Mouse (Mus musculus) liver, embryonic 11.5 days (tissue): ENCODE data around the gene Rtp3. TPM values are rescaled to one million over a fixed set of nuclear protein-coding genes. Genes with fewer than 3 reads are reported as not detected.

Experiments
- ATAC-seq: fragments of 200-750 bp; cut with Nextera tagmentation; replicated peaks from 2 replicates; pipeline ENCODE4 v1.8.0; 2017; ENCODE audit warnings: moderate number of reproducible peaks, mild to moderate bottlenecking, moderate TSS enrichment, moderate library complexity; ENCODE audit not compliant: low FRiP score
- DNase-seq: peaks from one replicate; pipeline ENCODE4 v3.0.0-alpha.2; 2017; ENCODE audit warnings: low spot score
- H3K27ac ChIP-seq: fragments of 300-500 bp; sonication (generic); 2 replicates; pipeline ENCODE4 v1.5.1; 2014; ENCODE audit warnings: mild to moderate bottlenecking, low read depth, low read length, control low read depth
- H3K27me3 ChIP-seq: fragments of 300-500 bp; sonication (generic); replicated peaks from 2 replicates; pipeline ENCODE4 v1.6.1; 2014; ENCODE audit warnings: low read length, mixed read lengths; ENCODE audit not compliant: control insufficient read depth, insufficient read depth
- H3K36me3 ChIP-seq: fragments of 300-500 bp; sonication (generic); 2 replicates; pipeline ENCODE4 v1.6.1; 2014; ENCODE audit warnings: mild to moderate bottlenecking, low read length, moderate library complexity, mixed read lengths; ENCODE audit not compliant: control insufficient read depth, insufficient read depth
- H3K4me1 ChIP-seq: fragments of 300-500 bp; sonication (generic); replicated peaks from 2 replicates; pipeline ENCODE4 v1.6.1; 2014; ENCODE audit warnings: low read length, mixed read lengths; ENCODE audit not compliant: control insufficient read depth, insufficient read depth
- H3K4me2 ChIP-seq: fragments of 300-500 bp; sonication (generic); 2 replicates; pipeline ENCODE4 v1.6.1; 2014; ENCODE audit warnings: mild to moderate bottlenecking, control low read depth, moderate library complexity
- H3K4me3 ChIP-seq: fragments of 300-500 bp; sonication (generic); 2 replicates; pipeline ENCODE4 v1.5.1; 2014; ENCODE audit warnings: low read depth, low read length, control low read depth
- H3K9ac ChIP-seq: fragments of 300-500 bp; sonication (generic); 2 replicates; pipeline ENCODE4 v1.6.1; 2014; ENCODE audit warnings: low read depth, low read length, control low read depth
- H3K9me3 ChIP-seq: fragments of 300-500 bp; sonication (generic); 2 replicates; pipeline ENCODE4 v1.6.1; 2016; ENCODE audit warnings: low read length, inconsistent platforms, mixed read lengths; ENCODE audit not compliant: control insufficient read depth
- WGBS: fragments of 180-500 bp; shearing (Covaris S2); extraction: QIAGEN DNeasy Blood & Tissue Kit; methylation state at CpG from one replicate; pipeline ENCODE4 v1.1.7; 2014; 5-methylcytosine and 5-hydroxymethylcytosine counted together
- polyA plus RNA-seq: library from polyadenylated mRNA; unstranded; fragments of >200 nt; fragmentation: Nextera tagmentation; extraction: Ambion mirVana; gene quantifications from 2 replicates; pipeline ENCODE4 v1.2.1, GENCODE M21; 2014

Rtp3 gene
- polyA plus RNA-seq, 1 experiment from 2014 or later, result 11.1 TPM

GRCm38 (mm10) chr9:110947261-110947661 lies 43.1 kb downstream of the Rtp3 start:
- DNase-seq (no peak), ATAC-seq (no peak)
- Histone ChIP-seq H3K4me3 (no peak overlapping the region), H3K36me3 (no peaks in the 10 kb centered on the region), H3K27me3 (peaks cover 19% of the 10 kb centered on the region), H3K27ac (no peak overlapping the region), H3K4me2 (no peak overlapping the region), H3K4me1 (peaks cover 15% of the 10 kb centered on the region; the same call in 1 of the 2 replicates), H3K9me3 (no peaks in the 10 kb centered on the region), H3K9ac (no peak overlapping the region)
- 26% methylated on average over 6 of the region's 6 CpGs for WGBS

GRCm38 (mm10) chr9:110946548-110947044 lies 43.8 kb downstream of the Rtp3 start:
- no peak for ATAC-seq
- Histone ChIP-seq H3K9ac (no peak overlapping the region), H3K9me3 (no peaks in the 10 kb centered on the region), H3K4me2 (no peak overlapping the region), H3K27ac (no peak overlapping the region), H3K4me1 (peaks cover 15% of the 10 kb centered on the region; the same call in 1 of the 2 replicates), H3K27me3 (peaks cover 19% of the 10 kb centered on the region), H3K36me3 (no peaks in the 10 kb centered on the region), H3K4me3 (no peak overlapping the region)
- no peak for DNase-seq
- 22% methylated on average over 20 of the region's 20 CpGs for WGBS

DNA sequence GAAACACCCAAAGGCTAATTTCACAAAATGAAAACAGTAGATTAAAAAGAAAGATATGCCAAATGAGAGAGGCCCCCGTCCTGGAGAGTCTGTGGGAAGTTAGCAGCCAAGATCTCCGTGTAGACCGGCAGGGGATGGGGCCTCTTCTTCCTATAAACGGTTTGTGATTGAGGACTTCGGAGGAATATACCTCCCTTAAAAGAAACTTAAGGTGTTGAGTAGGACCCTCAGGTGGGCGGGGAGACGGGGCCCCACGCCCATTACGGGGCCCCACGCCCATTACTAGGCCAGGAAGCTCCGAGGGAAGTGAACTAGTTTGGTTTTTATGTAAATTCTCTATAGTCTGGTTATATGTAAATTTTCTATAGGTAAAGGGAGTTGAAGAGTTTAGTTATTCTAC lies 44.5 kb downstream of the Rtp3 start, which contains the start of gene Tdgf1:
TSS of gene Tdgf1 (minus strand) at position 233 of the 400 bp plus-strand sequence.
- no peaks in the 10 kb centered on the region for H3K9me3 ChIP-seq
- H3K4me3 ChIP-seq, result no peak within 1 kb of the TSS
- peaks cover 15% of the 10 kb centered on the region; the same call in 1 of the 2 replicates for H3K4me1 ChIP-seq
- ATAC-seq (no peak), DNase-seq (no peak)
- no peak within 1 kb of the TSS for H3K4me2 ChIP-seq
- H3K27ac ChIP-seq, result no peak within 1 kb of the TSS
- H3K27me3 ChIP-seq, result peaks cover 19% of the 10 kb centered on the region
- no peak within 1 kb of the TSS for H3K9ac ChIP-seq
- H3K36me3 ChIP-seq, result no peaks in the 10 kb centered on the region
- WGBS, result 13% methylated on average over 11 of the region's 11 CpGs

DNA sequence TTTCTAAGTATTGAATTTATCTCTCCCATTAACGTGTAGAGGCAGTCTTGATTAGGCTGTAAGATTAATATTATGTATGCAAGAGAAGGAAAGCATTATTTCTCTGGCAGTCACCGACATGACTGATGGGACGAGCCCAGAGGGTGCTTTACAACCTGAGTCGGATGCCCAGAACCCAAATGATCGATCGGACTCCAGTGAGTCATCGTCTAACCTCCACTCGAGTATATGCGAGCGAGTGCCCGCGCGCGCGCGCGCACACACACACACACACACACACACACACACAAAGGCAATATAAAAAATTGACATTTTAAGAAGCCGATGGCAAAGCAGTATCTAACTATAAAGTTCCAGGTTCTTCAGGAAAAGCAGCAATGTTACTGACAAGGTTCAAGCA lies 45.0 kb downstream of the Rtp3 start:
- Histone ChIP-seq H3K36me3 (no peaks in the 10 kb centered on the region), H3K4me1 (peaks cover 15% of the 10 kb centered on the region; the same call in 1 of the 2 replicates), H3K9me3 (no peaks in the 10 kb centered on the region), H3K9ac (no peak overlapping the region), H3K4me3 (no peak overlapping the region), H3K4me2 (no peak overlapping the region), H3K27me3 (peaks cover 19% of the 10 kb centered on the region), H3K27ac (no peak overlapping the region)
- ATAC-seq (no peak), DNase-seq (no peak)
- 16% methylated on average over 18 of the region's 18 CpGs for WGBS

DNA sequence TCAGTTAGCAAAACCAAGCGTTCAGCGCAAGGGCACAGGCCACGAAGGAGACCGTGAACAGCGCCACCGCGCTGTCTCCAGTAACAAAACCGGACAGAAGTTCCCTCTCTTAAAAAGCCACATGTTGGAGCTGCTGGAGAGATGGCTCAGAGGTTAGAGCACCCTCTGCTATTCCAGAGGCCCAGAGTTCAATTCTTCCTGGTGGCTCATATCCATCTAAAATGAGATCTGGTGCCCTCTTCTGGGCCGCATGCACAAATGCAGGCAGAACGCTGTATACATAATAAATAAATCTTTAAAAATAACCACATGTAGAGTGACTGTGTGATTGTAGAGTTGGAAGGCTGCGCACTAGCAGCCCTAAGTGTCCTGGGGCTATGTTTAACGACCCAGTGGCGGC lies 46.1 kb downstream of the Rtp3 start:
- H3K36me3 ChIP-seq, result no peaks in the 10 kb centered on the region
- no peak for ATAC-seq
- H3K4me2 ChIP-seq, result no peak overlapping the region
- peaks cover 19% of the 10 kb centered on the region for H3K27me3 ChIP-seq
- no peak overlapping the region for H3K4me3 ChIP-seq
- no peaks in the 10 kb centered on the region for H3K9me3 ChIP-seq
- peaks cover 15% of the 10 kb centered on the region; the same call in 1 of the 2 replicates for H3K4me1 ChIP-seq
- 31% methylated on average over 13 of the region's 13 CpGs for WGBS
- H3K9ac ChIP-seq, result no peak overlapping the region
- no peak overlapping the region for H3K27ac ChIP-seq
- DNase-seq, result no peak

DNA sequence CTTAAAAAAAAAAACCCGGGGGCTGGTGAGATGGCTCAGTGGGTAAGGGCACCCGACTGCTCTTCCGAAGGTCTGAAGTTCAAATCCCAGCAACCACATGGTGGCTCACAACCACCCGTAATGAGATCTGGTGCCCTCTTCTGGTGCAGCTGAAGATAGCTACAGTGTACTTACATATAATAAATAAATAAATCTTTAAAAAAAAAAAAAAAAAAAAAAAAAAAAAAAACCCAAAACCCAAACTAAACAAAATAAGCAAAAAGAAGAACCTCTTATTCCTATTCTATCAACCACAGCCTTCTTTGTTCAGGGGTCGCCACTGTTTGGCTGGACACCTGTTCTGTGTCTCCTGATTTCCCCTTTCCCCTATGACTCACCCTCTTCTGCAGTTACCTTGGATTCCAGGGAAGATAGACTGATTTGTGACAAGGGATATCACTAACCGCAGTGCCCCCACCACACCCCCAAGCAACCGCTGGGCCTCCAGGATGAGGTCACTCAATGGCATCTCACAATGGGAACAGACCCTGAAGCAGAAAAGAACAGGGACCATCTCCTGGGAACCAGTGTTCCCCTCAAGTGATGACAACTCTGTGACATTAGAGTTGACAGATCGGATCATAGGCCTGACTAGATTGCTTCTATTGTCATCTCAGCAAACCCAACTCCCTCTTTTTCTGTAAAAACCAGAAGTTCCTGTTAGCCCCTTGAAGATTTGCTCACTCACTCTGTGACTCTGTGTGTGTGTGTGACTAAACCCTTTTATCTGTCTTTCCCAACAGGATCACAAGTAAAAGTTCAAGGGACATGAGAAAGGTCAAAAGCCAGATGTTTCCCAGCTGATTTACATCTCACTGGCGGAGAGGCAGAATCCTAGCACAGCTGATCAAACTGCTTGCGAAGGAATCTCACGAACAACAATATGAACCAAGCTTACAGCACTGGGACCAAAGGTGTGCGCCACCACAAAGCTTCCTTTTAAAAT lies 52.6 kb downstream of the Rtp3 start:
- DNase-seq (no peak), ATAC-seq (no peak)
- Histone ChIP-seq H3K4me2 (no peak overlapping the region), H3K9ac (no peak overlapping the region), H3K36me3 (no peaks in the 10 kb centered on the region), H3K4me1 (no peaks in the 10 kb centered on the region; the same call in 1 of the 2 replicates), H3K4me3 (no peak overlapping the region), H3K27me3 (no peaks in the 10 kb centered on the region), H3K9me3 (no peaks in the 10 kb centered on the region), H3K27ac (no peak overlapping the region)
- WGBS, result 60% methylated on average over 12 of the region's 12 CpGs

DNA sequence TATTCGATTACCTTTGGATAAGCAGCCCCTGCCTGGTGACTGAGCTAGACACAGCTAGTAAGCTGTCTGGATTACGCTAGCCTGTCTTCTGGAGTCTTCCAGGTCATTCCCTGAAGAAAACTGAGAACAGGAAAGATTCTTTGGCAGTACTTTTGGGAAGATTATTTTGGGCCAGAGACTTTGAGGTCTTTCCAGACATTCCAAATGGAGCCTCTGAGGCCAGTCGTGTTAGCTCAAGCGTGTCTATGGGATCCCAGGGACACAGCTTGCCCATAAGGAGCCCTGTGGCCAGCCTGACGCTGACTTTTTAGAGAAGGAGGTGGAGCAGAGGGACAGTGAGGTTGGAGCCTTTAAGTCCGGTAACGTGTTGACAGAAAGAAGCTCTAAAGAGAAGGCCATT lies 54.4 kb downstream of the Rtp3 start:
- Histone ChIP-seq H3K36me3 (no peaks in the 10 kb centered on the region), H3K27me3 (no peaks in the 10 kb centered on the region), H3K4me1 (no peaks in the 10 kb centered on the region; the same call in 1 of the 2 replicates), H3K27ac (no peak overlapping the region), H3K9me3 (no peaks in the 10 kb centered on the region), H3K9ac (no peak overlapping the region), H3K4me3 (no peak overlapping the region), H3K4me2 (no peak overlapping the region)
- DNase-seq (no peak), ATAC-seq (no peak)
- 82% methylated on average over 7 of the region's 7 CpGs for WGBS
